Mouse (Mus musculus) spleen, adult 2 months (tissue): ENCODE results near the gene Fancd2os. TPM values are rescaled to one million over a fixed set of nuclear protein-coding genes. Genes with fewer than 3 reads are reported as not detected.

ENCODE experiments used
- DNase-seq, 2 experiments: peaks; one replicate each; pipeline versions ENCODE4 v3.0.0 to v3.0.0-alpha.2; 2012 to 2021; ENCODE audit warnings: low spot score in 2 of 2, low read depth in 1 of 2
- H3K27ac ChIP-seq: fragments of 200-500 bp; 2 replicates; pipeline ENCODE4 v1.5.1; 2012; ENCODE audit warnings: low read length, inconsistent platforms; ENCODE audit not compliant: insufficient read depth
- H3K27me3 ChIP-seq: fragments of 200-500 bp; 2 replicates; pipeline ENCODE4 v1.6.1; 2012; ENCODE audit warnings: mild to moderate bottlenecking, moderate library complexity, low read length, inconsistent platforms; ENCODE audit not compliant: control insufficient read depth, insufficient read depth
- H3K36me3 ChIP-seq: fragments of 200-500 bp; 2 replicates; pipeline ENCODE4 v1.6.1; 2012; ENCODE audit warnings: mild to moderate bottlenecking, low read length, inconsistent platforms; ENCODE audit not compliant: control insufficient read depth, insufficient read depth
- H3K4me1 ChIP-seq: fragments of 200-500 bp; 2 replicates; pipeline ENCODE4 v1.6.1; 2011; ENCODE audit warnings: inconsistent platforms; ENCODE audit not compliant: control insufficient read depth, insufficient read depth, insufficient read length
- H3K4me3 ChIP-seq: fragments of 200-500 bp; 2 replicates; pipeline ENCODE4 v1.5.1; 2011; ENCODE audit warnings: mild to moderate bottlenecking, inconsistent platforms; ENCODE audit not compliant: insufficient read depth, insufficient read length; ENCODE audit errors: extremely low read depth
- CTCF ChIP-seq: fragments of 200-500 bp; IDR thresholded peaks from 2 replicates; pipeline ENCODE4 v1.5.1; 2011; ENCODE audit warnings: mild to moderate bottlenecking, inconsistent platforms; ENCODE audit not compliant: insufficient read depth, insufficient read length, insufficient replicate concordance; ENCODE audit errors: extremely low read depth
- POLR2A ChIP-seq: fragments of 200-500 bp; IDR thresholded peaks from 2 replicates; pipeline ENCODE4 v1.6.1; 2011; ENCODE audit warnings: low read depth, low read length, inconsistent platforms
- WGBS: fragments of 180-500 bp; shearing (Covaris S2); methylation state at CpG from one replicate; pipeline ENCODE4 v1.1.7; 2018; 5-methylcytosine and 5-hydroxymethylcytosine counted together
- polyA plus RNA-seq: library from polyadenylated mRNA; depleted of rRNA; stranded (reverse); fragments of >200 nt; gene quantifications from 2 replicates; pipeline ENCODE4 v1.2.3, GENCODE M21; 2012

The Fancd2os gene
- polyA plus RNA-seq, 1 experiment = not detected

- peak within 1 kb of the TSS; percentile 83 for H3K4me3 ChIP-seq
- TF ChIP-seq CTCF = peak; percentile 2; the same call in 1 of the 2 replicates
- TF ChIP-seq POLR2A = no peak; the same call in 1 of the 2 replicates
Measured at GRCm38 (mm10) chr6:113623941-113624751, 23.6 kb upstream of the Fancd2os start, which contains the start of gene Vhl. Vhl (plus strand) TSS chr6:113623959.

GRCm38 (mm10) chr6:113623386-113623785, 22.9 kb upstream of the Fancd2os start:
- TF ChIP-seq CTCF = no peak
- TF ChIP-seq POLR2A = no peak

More at GRCm38 (mm10) chr6:113623941-113624751, 23.6 kb upstream of the Fancd2os start, which contains the start of gene Vhl:
- H3K27me3 ChIP-seq = no peaks in the 10 kb centered on the region
- DNase-seq = peak; percentile 52 to 85
- H3K36me3 ChIP-seq = peaks cover 8% of the 10 kb centered on the region; the same call in 1 of the 2 replicates
- H3K27ac ChIP-seq = peak within 1 kb of the TSS; percentile 76
- WGBS = under 1% methylated on average over 76 of the region's 76 CpGs
- H3K4me1 ChIP-seq = peaks cover 9% of the 10 kb centered on the region; the same call in 1 of the 2 replicates

DNA sequence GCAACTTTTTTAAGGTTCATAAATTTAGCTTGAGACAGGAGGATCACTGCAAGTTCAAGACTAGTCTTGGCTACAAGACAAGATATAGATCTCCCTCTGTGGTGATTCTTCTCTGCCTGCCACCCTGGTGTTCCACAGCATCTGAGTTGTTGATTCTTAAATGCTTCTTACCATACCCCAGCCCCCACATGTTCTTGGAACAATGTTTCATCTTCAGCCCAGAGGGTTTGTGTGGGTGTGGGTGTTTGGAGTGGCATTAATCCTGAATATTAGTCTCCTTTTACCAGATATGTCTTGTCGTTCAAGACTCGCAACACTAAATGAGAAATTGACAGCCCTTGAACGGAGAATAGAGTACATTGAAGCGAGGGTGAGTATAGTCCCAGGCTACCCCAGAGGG, 15.0 kb upstream of the Fancd2os start:
- Histone ChIP-seq H3K36me3 (peaks cover 24% of the 10 kb centered on the region), H3K4me3 (no peak overlapping the region), H3K4me1 (no peaks in the 10 kb centered on the region), H3K27me3 (no peaks in the 10 kb centered on the region), H3K27ac (no peak overlapping the region)
- DNase-seq = no peak
- 97% methylated on average over 4 of the region's 4 CpGs for WGBS
- TF ChIP-seq CTCF (no peak), POLR2A (no peak)

More at GRCm38 (mm10) chr6:113623386-113623785, 22.9 kb upstream of the Fancd2os start:
- peaks cover 9% of the 10 kb centered on the region; the same call in 1 of the 2 replicates for H3K4me1 ChIP-seq
- DNase-seq = no peak
- H3K4me3 ChIP-seq = peak overlapping the region; percentile 49
- 38% methylated on average over 5 of the region's 5 CpGs for whole genome bisulfite sequencing
- no peak overlapping the region for H3K27ac ChIP-seq
- H3K36me3 ChIP-seq = peaks cover 3% of the 10 kb centered on the region; the same call in 1 of the 2 replicates
- H3K27me3 ChIP-seq = no peaks in the 10 kb centered on the region

DNA sequence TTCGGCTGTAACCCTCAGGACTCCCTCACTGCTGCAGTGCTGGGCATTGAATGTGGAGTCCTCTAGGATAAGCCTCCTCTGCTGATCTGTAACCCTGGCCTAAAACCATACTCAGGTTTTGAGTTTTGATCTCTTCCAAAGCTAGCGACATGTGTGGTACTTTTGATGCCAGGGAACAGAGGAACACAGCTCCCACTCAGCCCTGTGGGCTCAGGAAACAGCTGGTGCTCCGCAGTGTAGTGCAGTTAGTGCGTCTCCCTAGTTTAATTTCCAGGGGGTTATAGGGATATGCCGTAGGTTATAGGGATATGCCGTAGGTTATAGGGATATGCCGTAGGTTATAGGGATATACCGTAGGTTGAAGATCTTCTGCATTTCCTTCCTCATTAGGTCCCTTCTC, 14.5 kb upstream of the Fancd2os start:
- Histone ChIP-seq H3K4me1 (no peaks in the 10 kb centered on the region), H3K36me3 (peaks cover 24% of the 10 kb centered on the region), H3K27ac (no peak overlapping the region), H3K27me3 (no peaks in the 10 kb centered on the region), H3K4me3 (no peak overlapping the region)
- DNase-seq = no peak
- 93% methylated on average over 8 of the region's 8 CpGs for WGBS
- no peak for TF ChIP-seq CTCF
- TF ChIP-seq POLR2A = no peak

- no peak overlapping the region for H3K27ac ChIP-seq
- no peaks in the 10 kb centered on the region for H3K27me3 ChIP-seq
- H3K4me3 ChIP-seq = no peak overlapping the region
- WGBS = 98% methylated on average over 7 of the region's 7 CpGs
- TF ChIP-seq CTCF (no peak), POLR2A (no peak)
- no peaks in the 10 kb centered on the region for H3K4me1 ChIP-seq
- H3K36me3 ChIP-seq = peaks cover 24% of the 10 kb centered on the region
- no peak for DNase-seq
Measured at GRCm38 (mm10) chr6:113614152-113614551, 13.6 kb upstream of the Fancd2os start.

- H3K27me3 ChIP-seq = no peaks in the 10 kb centered on the region
- no peak overlapping the region for H3K27ac ChIP-seq
Measured at GRCm38 (mm10) chr6:113612258-113612969, 11.9 kb upstream of the Fancd2os start.

More at GRCm38 (mm10) chr6:113612258-113612969, 11.9 kb upstream of the Fancd2os start:
- no peak for DNase-seq
- Histone ChIP-seq H3K4me1 (no peaks in the 10 kb centered on the region), H3K4me3 (no peak overlapping the region), H3K36me3 (peaks cover 21% of the 10 kb centered on the region)
- 85% methylated on average over 8 of the region's 8 CpGs for WGBS
- TF ChIP-seq POLR2A = no peak
- no peak for TF ChIP-seq CTCF
